Mouse (Mus musculus) ES-E14 (cell line): ENCODE measurements around the gene Odf4.

Experiments
- ZC3H11A ChIP-seq: IDR thresholded peaks from 2 replicates; pipeline ENCODE4 v1.6.1; 2012; ENCODE audit warnings: low read depth, mild to moderate bottlenecking, inconsistent platforms, low read length, borderline replicate concordance
- ZNF384 ChIP-seq: IDR thresholded peaks from 2 replicates; pipeline ENCODE4 v1.6.1; 2012; ENCODE audit warnings: low read depth, low read length, inconsistent platforms

DNA sequence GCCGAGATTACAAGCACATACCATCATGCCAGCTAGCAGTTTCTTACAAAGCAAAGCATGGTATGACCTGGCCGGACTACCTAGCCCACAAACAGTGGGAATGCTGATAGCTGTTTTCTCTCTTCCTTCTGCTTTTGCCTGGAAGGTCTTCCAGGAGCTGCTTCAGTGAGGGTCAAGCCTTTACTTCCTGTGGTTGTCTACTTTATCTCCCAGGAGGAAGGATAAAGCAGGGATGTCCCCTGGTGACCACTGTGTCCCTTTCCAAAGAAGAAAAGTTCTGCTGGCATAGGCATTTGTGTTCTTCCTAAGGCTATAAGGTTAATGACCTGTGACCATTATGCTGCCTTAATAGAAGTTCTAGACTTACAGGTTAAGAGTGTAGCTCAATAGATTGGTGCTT is 36.5 kb upstream of the Odf4 start:
- no peak for TF ChIP-seq ZC3H11A
- TF ChIP-seq ZNF384: no peak
